ENCODE assay signal across 16 mouse cellular contexts in the genomic region with DNA sequence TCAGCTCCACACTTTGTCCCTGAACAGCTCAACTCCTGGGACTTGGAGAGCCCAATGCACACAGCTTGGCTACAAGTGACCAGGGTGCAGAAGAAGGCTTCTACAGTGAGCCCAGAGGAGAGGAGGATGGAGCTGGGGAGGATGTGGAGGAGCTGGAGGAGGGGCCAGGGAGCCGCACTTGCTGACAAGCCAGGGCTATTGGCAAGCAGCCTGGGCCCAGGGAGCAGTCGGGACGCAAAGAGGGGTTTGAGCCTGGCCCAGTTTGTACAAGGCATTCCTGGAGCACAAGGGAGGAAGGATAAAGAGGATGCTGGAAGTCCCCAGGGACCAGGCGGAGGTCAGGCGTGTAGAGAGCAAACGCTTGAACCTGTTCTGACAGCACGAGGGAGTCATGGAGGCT. TPM values are rescaled to one million over a fixed set of nuclear protein-coding genes. Genes with fewer than 3 reads are reported as not detected.
DNase-seq lines count a peak whose midpoint lies in the region; ATAC-seq and TF ChIP-seq lines count a peak whose summit lies in the region.
"Had no signal": no experiment of that assay in that cellular context is flagged by ENCODE, and none has a peak within 500 bp of the region (broad histone marks: within the 10 kb centered on the region; RNA-seq: fewer than 3 reads in every experiment).

No protein-coding gene starts in this region.

- no peak for DNase-seq in heart, adult 9 months (ENCODE audit: low spot score in 2 of 2)
- peak; percentile 46 to 59 for DNase-seq in kidney, postnatal 4 days
- DNase-seq in ovary, postnatal 10 days (ENCODE audit: low spot score) = no peak
- DNase-seq: adrenal gland, postnatal 36 days; kidney, adult 2 months had no signal

- H3K27ac ChIP-seq in heart, embryonic 15.5 days = no peak overlapping the region
- no peak overlapping the region for H3K27ac ChIP-seq in kidney, embryonic 14.5 days (ENCODE audit: low read depth, low read length)
- H3K27ac ChIP-seq in ES-Bruce4 (ENCODE audit: insufficient read depth, low read length) = no peak overlapping the region
- H3K27ac ChIP-seq: embryonic facial prominence, embryonic 13.5 days; neural tube, embryonic 13.5 days had no signal

- no peaks in the 10 kb centered on the region for H3K36me3 ChIP-seq in heart, embryonic 15.5 days
- no peaks in the 10 kb centered on the region for H3K36me3 ChIP-seq in kidney, embryonic 14.5 days (ENCODE audit: control insufficient read depth, insufficient read depth, low read length)
- no peaks in the 10 kb centered on the region for H3K36me3 ChIP-seq in E14TG2a.4 (ENCODE audit: insufficient read depth, low read length)
- H3K36me3 ChIP-seq in ES-Bruce4 (ENCODE audit: control insufficient read depth, insufficient read depth, low read length, poor library complexity, severe bottlenecking) = no peaks in the 10 kb centered on the region
- H3K36me3 ChIP-seq: embryonic facial prominence, embryonic 13.5 days; neural tube, embryonic 13.5 days had no signal

- TF ChIP-seq CTCF in E14TG2a.4 (conservative IDR thresholded peaks at IDR 0.05; ENCODE audit: low read length) (no peak), ES-Bruce4 (IDR thresholded peaks at IDR 0.05; ENCODE audit: low read depth, low read length) (no peak)

- TF ChIP-seq POLR2A in ES-Bruce4 (IDR thresholded peaks at IDR 0.05; ENCODE audit: insufficient read depth, low read length) = no peak

- no peak overlapping the region for H3K4me3 ChIP-seq in heart, embryonic 15.5 days
- no peak overlapping the region for H3K4me3 ChIP-seq in kidney, embryonic 14.5 days (ENCODE audit: low read length)
- H3K4me3 ChIP-seq in E14TG2a.4 (replicated peaks; ENCODE audit: low read length) (peak overlapping the region; percentile 57), ES-Bruce4 (ENCODE audit: low read depth, low read length) (peak overlapping the region; percentile 27)
- H3K4me3 ChIP-seq: embryonic facial prominence, embryonic 13.5 days; neural tube, embryonic 13.5 days had no signal

- no peaks in the 10 kb centered on the region for H3K9me3 ChIP-seq in heart, embryonic 15.5 days (replicated peaks)
- H3K9me3 ChIP-seq in kidney, embryonic 14.5 days (ENCODE audit: control insufficient read depth, low read length) = no peaks in the 10 kb centered on the region
- no peaks in the 10 kb centered on the region for H3K9me3 ChIP-seq in E14TG2a.4 (ENCODE audit: low read length)
- H3K9me3 ChIP-seq in ES-Bruce4 (replicated peaks; ENCODE audit: control insufficient read depth, insufficient read depth, low read length, poor library complexity, severe bottlenecking) = no peaks in the 10 kb centered on the region
- H3K9me3 ChIP-seq: embryonic facial prominence, embryonic 13.5 days; neural tube, embryonic 13.5 days had no signal

- H3K9ac ChIP-seq in heart, embryonic 15.5 days = no peak overlapping the region
- no peak overlapping the region for H3K9ac ChIP-seq in kidney, embryonic 14.5 days (ENCODE audit: low read depth, low read length)
- H3K9ac ChIP-seq in ES-Bruce4 (ENCODE audit: low read depth, poor library complexity, severe bottlenecking) = no peak overlapping the region
- H3K9ac ChIP-seq: embryonic facial prominence, embryonic 13.5 days; neural tube, embryonic 13.5 days had no signal

- 30% methylated on average over 7 of the region's 7 CpGs for WGBS in heart, embryonic 15.5 days
- 44% methylated on average over 7 of the region's 7 CpGs for WGBS in kidney, embryonic 14.5 days

- H3K4me2 ChIP-seq in heart, embryonic 15.5 days = no peak overlapping the region
- H3K4me2 ChIP-seq in kidney, embryonic 14.5 days (replicated peaks; ENCODE audit: low read depth, low read length) = no peak overlapping the region
- H3K4me2 ChIP-seq: embryonic facial prominence, embryonic 13.5 days; heart, embryonic 11.5 days; neural tube, embryonic 13.5 days had no signal

- H3K4me1 ChIP-seq in heart, embryonic 15.5 days (replicated peaks) = peaks cover 13% of the 10 kb centered on the region
- H3K4me1 ChIP-seq in kidney, embryonic 14.5 days (ENCODE audit: control insufficient read depth, insufficient read depth, low read length) = no peaks in the 10 kb centered on the region
- H3K4me1 ChIP-seq in E14TG2a.4 (replicated peaks; ENCODE audit: low read depth, low read length) (peaks cover 83% of the 10 kb centered on the region), ES-Bruce4 (ENCODE audit: control insufficient read depth, insufficient read depth, low read length) (peaks cover 10% of the 10 kb centered on the region)

- H3K27me3 ChIP-seq in heart, embryonic 15.5 days = peaks cover 35% of the 10 kb centered on the region
- peaks cover 18% of the 10 kb centered on the region; the same call in 1 of the 2 replicates for H3K27me3 ChIP-seq in kidney, embryonic 14.5 days (ENCODE audit: control insufficient read depth, insufficient read depth, low read length)
- H3K27me3 ChIP-seq in E14TG2a.4 (ENCODE audit: insufficient read depth, low read length) (peaks cover 51% of the 10 kb centered on the region), ES-Bruce4 (ENCODE audit: control insufficient read depth, insufficient read depth, low read length, poor library complexity, severe bottlenecking) (no peaks in the 10 kb centered on the region)

- ATAC-seq in heart, embryonic 15.5 days (replicated peaks; ENCODE audit: insufficient number of reproducible peaks, insufficient read depth, low FRiP score, low read depth) = peak; percentile 39; the same call in 1 of the 2 replicates
- no peak for ATAC-seq in kidney, embryonic 14.5 days (ENCODE audit: low FRiP score, low TSS enrichment)
- ATAC-seq: activated CD4-positive, CD25-positive, alpha-beta regulatory T cell, adult 4 months; CD4-positive, CD25-positive, alpha-beta regulatory T cell, adult 4 months had no signal

- no peak for TF ChIP-seq EP300 in ES-Bruce4 (IDR thresholded peaks at IDR 0.05; ENCODE audit: insufficient read depth, low read depth, low read length)

RNA-seq across cellular contexts. Expression of gene Adgrb2, which starts 12.7 kb away (rescaled TPM):
- 1.3 and 2.2 TPM in 2 replicates for polyA plus RNA-seq in heart, embryonic 15.5 days (2015; fragmentation: Nextera tagmentation; extraction: Ambion mirVana)
- 2.6 and 3.3 TPM in 2 replicates for polyA plus RNA-seq in kidney, embryonic 14.5 days (2014; fragmentation: Nextera tagmentation; extraction: Ambion mirVana)
- polyA plus RNA-seq in ES-Bruce4 (2011; ENCODE audit: insufficient read depth, insufficient read length, low read depth, missing spikeins) = 4.9 TPM in 2 replicates
- polyA plus RNA-seq: liver, embryonic 16.5 days had no signal

RNA-seq across cellular contexts. Expression of gene Spocd1, which starts 42.9 kb away (rescaled TPM):
- 0.30 and 0.31 TPM in 2 replicates for polyA plus RNA-seq in heart, embryonic 15.5 days (2015; fragmentation: Nextera tagmentation; extraction: Ambion mirVana)
- polyA plus RNA-seq in kidney, embryonic 14.5 days (2014; fragmentation: Nextera tagmentation; extraction: Ambion mirVana) = not detected in 2 replicates
- 0.25 TPM in 1 of 2 replicates, not detected in the other for polyA plus RNA-seq in ES-Bruce4 (2011; ENCODE audit: insufficient read depth, insufficient read length, low read depth, missing spikeins)
- polyA plus RNA-seq: activated CD4-positive, CD25-positive, alpha-beta regulatory T cell, adult 4 months; CD4-positive, CD25-positive, alpha-beta regulatory T cell, adult 4 months; kidney, adult 2 months; liver, embryonic 16.5 days; neural tube, embryonic 13.5 days; urinary bladder, adult 2 months had no signal

Comparison
In these comparisons a context has a peak if more than half of its experiments do, and no peak if none do; other contexts are left out.
1. H3K4me3 ChIP-seq: peak in E14TG2a.4 (single experiment) and ES-Bruce4 (single experiment); none in heart, embryonic 15.5 days (single experiment) and kidney, embryonic 14.5 days (single experiment).
2. DNase-seq: peak in kidney, postnatal 4 days (2 of 2); none in heart, adult 9 months (0 of 2) and ovary, postnatal 10 days (single experiment).